In genomic region chr9:72719143-72719542, GRCm38 (mm10) we compare ENCODE assay signal across 25 mouse cellular contexts.
"Had no signal": no experiment of that assay in that cellular context is flagged by ENCODE, and none has a peak within 500 bp of the region (broad histone marks: within the 10 kb centered on the region; RNA-seq: fewer than 3 reads in every experiment).

No protein-coding gene starts in this region.

- H3K27ac ChIP-seq: embryonic facial prominence, embryonic 10.5 days; embryonic facial prominence, embryonic 12.5 days; embryonic facial prominence, embryonic 13.5 days; embryonic facial prominence, embryonic 15.5 days; forebrain, embryonic 10.5 days; forebrain, embryonic 12.5 days; forebrain, embryonic 13.5 days; forebrain, embryonic 15.5 days; heart, adult 2 months; heart, embryonic 10.5 days had no signal

- H3K27me3 ChIP-seq: embryonic facial prominence, embryonic 12.5 days; embryonic facial prominence, embryonic 13.5 days; embryonic facial prominence, embryonic 15.5 days; forebrain, embryonic 12.5 days; forebrain, embryonic 13.5 days; forebrain, embryonic 15.5 days had no signal

- DNase-seq: cerebellum, adult 9-10 months; cerebellum, adult 9-11 months; cerebellum, postnatal 10 days; cerebellum, postnatal 14 days; cerebellum, postnatal 25 days; cerebellum, postnatal 36 days; embryo, embryonic 11 days; forebrain, postnatal 0 days; gastrocnemius, postnatal 10 days; gastrocnemius, postnatal 14 days; gastrocnemius, postnatal 25 days; gastrocnemius, postnatal 36 days; heart, adult 11 months; heart, adult 18-20 months; heart, adult 2 months had no signal

- H3K4me3 ChIP-seq: embryonic facial prominence, embryonic 10.5 days; embryonic facial prominence, embryonic 12.5 days; embryonic facial prominence, embryonic 13.5 days; embryonic facial prominence, embryonic 15.5 days; erythroblast, embryonic 14.5 days; forebrain, embryonic 10.5 days; forebrain, embryonic 12.5 days; forebrain, embryonic 13.5 days; forebrain, embryonic 15.5 days; heart, adult 2 months; heart, embryonic 10.5 days had no signal

- H3K9ac ChIP-seq: embryonic facial prominence, embryonic 12.5 days; embryonic facial prominence, embryonic 13.5 days; embryonic facial prominence, embryonic 15.5 days; forebrain, embryonic 12.5 days; forebrain, embryonic 13.5 days; forebrain, embryonic 15.5 days; forebrain, postnatal 0 days had no signal

- H3K4me1 ChIP-seq: embryonic facial prominence, embryonic 10.5 days; embryonic facial prominence, embryonic 12.5 days; embryonic facial prominence, embryonic 13.5 days; embryonic facial prominence, embryonic 15.5 days; forebrain, embryonic 10.5 days; forebrain, embryonic 12.5 days; forebrain, embryonic 13.5 days; forebrain, embryonic 15.5 days; heart, embryonic 10.5 days had no signal

- H3K9me3 ChIP-seq: embryonic facial prominence, embryonic 10.5 days; embryonic facial prominence, embryonic 12.5 days; embryonic facial prominence, embryonic 13.5 days; embryonic facial prominence, embryonic 15.5 days; forebrain, embryonic 10.5 days; forebrain, embryonic 12.5 days; forebrain, embryonic 13.5 days; forebrain, embryonic 15.5 days; heart, embryonic 10.5 days had no signal
